Comparison of ENCODE assay signal across 28 mouse cellular contexts in genomic region chr7:70748345-70748744, GRCm38 (mm10).
DNase-seq lines count a peak whose midpoint lies in the region; ATAC-seq and TF ChIP-seq lines count a peak whose summit lies in the region.
"Had no signal": no experiment of that assay in that cellular context is flagged by ENCODE, and none has a peak within 500 bp of the region (broad histone marks: within the 10 kb centered on the region; RNA-seq: fewer than 3 reads in every experiment).

No protein-coding gene starts in this region.

- no peak overlapping the region for H3K4me3 ChIP-seq in lung, embryonic 14.5 days (ENCODE audit: low read depth, low read length)
- no peak overlapping the region for H3K4me3 ChIP-seq in embryonic facial prominence, embryonic 10.5 days
- no peak overlapping the region for H3K4me3 ChIP-seq in limb, embryonic 11.5 days (ENCODE audit: low read depth, low read length)
- H3K4me3 ChIP-seq: gastrocnemius, adult 2 months; heart, adult 2 months; heart, embryonic 13.5 days; layer of hippocampus, adult 2 months; liver, embryonic 15.5 days; midbrain, embryonic 13.5 days had no signal

- H3K27ac ChIP-seq in lung, embryonic 14.5 days (ENCODE audit: low read depth) = no peak overlapping the region; the same call in 1 of the 2 replicates
- H3K27ac ChIP-seq in embryonic facial prominence, embryonic 10.5 days (replicated peaks) = 0 out of 2 replicates have a peak overlapping the region, but pooled peaks have one; percentile 4
- H3K27ac ChIP-seq in limb, embryonic 11.5 days (replicated peaks; ENCODE audit: low read depth, low read length) = 0 out of 2 replicates have a peak overlapping the region, but pooled peaks have one; percentile 0
- H3K27ac ChIP-seq: gastrocnemius, adult 2 months; heart, adult 2 months; heart, embryonic 13.5 days; hindbrain, embryonic 14.5 days; layer of hippocampus, adult 2 months; liver, embryonic 15.5 days; macrophage; midbrain, embryonic 13.5 days had no signal

- H3K9ac ChIP-seq in lung, embryonic 14.5 days = no peak overlapping the region
- H3K9ac ChIP-seq in limb, embryonic 11.5 days (ENCODE audit: low read length) = no peak overlapping the region
- H3K9ac ChIP-seq: heart, embryonic 13.5 days; hindbrain, embryonic 14.5 days; liver, embryonic 15.5 days; midbrain, embryonic 13.5 days had no signal

- 0 out of 2 replicates have a peak, but pooled peaks cover 6% of the 10 kb centered on the region for H3K4me1 ChIP-seq in lung, embryonic 14.5 days (ENCODE audit: insufficient read depth)
- H3K4me1 ChIP-seq in embryonic facial prominence, embryonic 10.5 days = peaks cover 44% of the 10 kb centered on the region
- H3K4me1 ChIP-seq in limb, embryonic 11.5 days (ENCODE audit: control insufficient read depth, insufficient read depth, low read length) = peaks cover 12% of the 10 kb centered on the region
- H3K4me1 ChIP-seq: heart, embryonic 13.5 days; liver, embryonic 15.5 days had no signal

- peak; percentile 31; the same call in 1 of the 2 replicates for ATAC-seq in frontal cortex, adult (ENCODE audit: low TSS enrichment)
- no peak for ATAC-seq in lung, embryonic 14.5 days (ENCODE audit: insufficient read depth)
- no peak for ATAC-seq in limb, embryonic 11.5 days (ENCODE audit: insufficient number of reproducible peaks, low FRiP score, low TSS enrichment, low read depth)
- no peak for ATAC-seq in activated CD4-positive, CD25-positive, alpha-beta regulatory T cell, adult 4 months
- ATAC-seq: forebrain, embryonic 14.5 days; intestine, postnatal 0 days; midbrain, embryonic 13.5 days had no signal

- no peaks in the 10 kb centered on the region for H3K9me3 ChIP-seq in lung, embryonic 14.5 days (ENCODE audit: low read depth, low read length)
- no peaks in the 10 kb centered on the region for H3K9me3 ChIP-seq in embryonic facial prominence, embryonic 10.5 days
- H3K9me3 ChIP-seq in limb, embryonic 11.5 days (ENCODE audit: control insufficient read depth, low read length) = no peaks in the 10 kb centered on the region; the same call in 1 of the 2 replicates
- H3K9me3 ChIP-seq: heart, embryonic 13.5 days; liver, embryonic 15.5 days; midbrain, embryonic 13.5 days had no signal

- no peak for DNase-seq in frontal cortex, postnatal 10 days (ENCODE audit: low spot score in 2 of 2)
- DNase-seq in lung, embryonic 14.5 days = no peak
- no peak for DNase-seq in lung, postnatal 36 days
- peak; percentile 20 for DNase-seq in embryonic facial prominence, embryonic 10.5 days (ENCODE audit: low spot score)
- peak; percentile 65 for DNase-seq in limb, embryonic 11.5 days (ENCODE audit: low spot score)
- no peak for DNase-seq in spleen, adult 18-20 months
- DNase-seq: adrenal gland, postnatal 25 days; cerebellum, adult 2 months; cerebellum, postnatal 14 days; gastrocnemius, adult 2 months; gastrocnemius, postnatal 36 days; heart, adult 2 months; heart, postnatal 10 days; kidney, postnatal 36 days; right cerebral cortex, postnatal 14 days; thymus, adult 18-20 months; thymus, postnatal 36 days had no signal

- no peak for TF ChIP-seq CTCF in lung, embryonic 14.5 days (IDR thresholded peaks at IDR 0.05; ENCODE audit: low read depth)

- peak overlapping the region; percentile 10; the same call in 1 of the 2 replicates for H3K4me2 ChIP-seq in lung, embryonic 14.5 days
- no peak overlapping the region for H3K4me2 ChIP-seq in limb, embryonic 11.5 days (ENCODE audit: low read depth, severe bottlenecking)
- H3K4me2 ChIP-seq: heart, embryonic 13.5 days; hindbrain, embryonic 14.5 days; liver, embryonic 15.5 days; midbrain, embryonic 13.5 days had no signal

- no peaks in the 10 kb centered on the region for H3K27me3 ChIP-seq in lung, embryonic 14.5 days (ENCODE audit: insufficient read depth, low read length)
- no peaks in the 10 kb centered on the region for H3K27me3 ChIP-seq in embryonic facial prominence, embryonic 10.5 days (replicated peaks; ENCODE audit: low read depth, poor library complexity, severe bottlenecking)
- no peaks in the 10 kb centered on the region for H3K27me3 ChIP-seq in limb, embryonic 11.5 days (ENCODE audit: control insufficient read depth, insufficient read depth, low read length)
- H3K27me3 ChIP-seq: heart, embryonic 13.5 days; liver, embryonic 15.5 days had no signal

- WGBS in lung, embryonic 14.5 days = 68% methylated on average over 8 of the region's 8 CpGs
- WGBS in embryonic facial prominence, embryonic 10.5 days = 55% methylated on average over 8 of the region's 8 CpGs
- 19% methylated on average over 8 of the region's 8 CpGs for WGBS in limb, embryonic 11.5 days

- H3K36me3 ChIP-seq in lung, embryonic 14.5 days (ENCODE audit: insufficient read depth) = no peaks in the 10 kb centered on the region
- no peaks in the 10 kb centered on the region for H3K36me3 ChIP-seq in embryonic facial prominence, embryonic 10.5 days (replicated peaks)
- H3K36me3 ChIP-seq in limb, embryonic 11.5 days (ENCODE audit: control insufficient read depth, insufficient read depth, low read length) = no peaks in the 10 kb centered on the region
- H3K36me3 ChIP-seq: G1E; heart, embryonic 13.5 days; liver, embryonic 15.5 days; midbrain, embryonic 13.5 days had no signal

Comparison
In these comparisons a context has a peak if more than half of its experiments do, and no peak if none do; other contexts are left out.
1. DNase-seq: peak in embryonic facial prominence, embryonic 10.5 days (single experiment) and limb, embryonic 11.5 days (single experiment); none in frontal cortex, postnatal 10 days (0 of 2), lung, embryonic 14.5 days (single experiment), lung, postnatal 36 days (single experiment) and spleen, adult 18-20 months (0 of 2).